Mouse (Mus musculus) right cerebral cortex, adult 18-20 months (tissue): ENCODE data around the gene Mccc2.
"Not testable (repeated sequence)": the region's sequence is repeated elsewhere in the genome, so short reads cannot be mapped to it uniquely, and the experiment has no call there.

Experiments
- DNase-seq: peaks from one replicate; pipeline ENCODE4 v3.0.0; 2022; ENCODE audit warnings: mixed read lengths

Mccc2 gene

GRCm38 (mm10) chr13:100014906-100015895 is at the start of gene Mccc2:
Gene Mccc2 (minus strand): TSS chr13:100015639.
- peak; percentile 91 for DNase-seq

GRCm38 (mm10) chr13:100063936-100064335 is 48.5 kb upstream of the Mccc2 start:
- no peak for DNase-seq

GRCm38 (mm10) chr13:100057738-100058137 is 42.3 kb upstream of the Mccc2 start:
- not testable (repeated sequence) for DNase-seq

- DNase-seq = no peak
Observed at GRCm38 (mm10) chr13:100026013-100026412, 10.6 kb upstream of the Mccc2 start.

GRCm38 (mm10) chr13:100016891-100017290 is 1.5 kb upstream of the Mccc2 start:
- no peak for DNase-seq

GRCm38 (mm10) chr13:100015937-100016336 is 498 bp upstream of the Mccc2 start:
- DNase-seq = no peak

- DNase-seq = no peak
Observed at GRCm38 (mm10) chr13:100005911-100006496, 9.4 kb downstream of the Mccc2 start.

- peak; percentile 81 for DNase-seq
Observed at GRCm38 (mm10) chr13:100001790-100002196, 13.6 kb downstream of the Mccc2 start.

- no peak for DNase-seq
Observed at GRCm38 (mm10) chr13:99999078-99999477, 16.4 kb downstream of the Mccc2 start.

GRCm38 (mm10) chr13:99998099-99998498 is 17.3 kb downstream of the Mccc2 start:
- DNase-seq = no peak

- DNase-seq = no peak
Observed at GRCm38 (mm10) chr13:99989592-99989991, 25.8 kb downstream of the Mccc2 start.

GRCm38 (mm10) chr13:99983320-99983719 is 32.1 kb downstream of the Mccc2 start:
- no peak for DNase-seq

GRCm38 (mm10) chr13:99979406-99979805 is 36.0 kb downstream of the Mccc2 start:
- no peak for DNase-seq

GRCm38 (mm10) chr13:99970089-99970488 is 45.4 kb downstream of the Mccc2 start:
- DNase-seq = no peak

GRCm38 (mm10) chr13:99967013-99967678 is 48.3 kb downstream of the Mccc2 start:
- DNase-seq = peak; percentile 30

- DNase-seq = no peak
Observed at GRCm38 (mm10) chr13:99963814-99964213, 51.6 kb downstream of the Mccc2 start.

GRCm38 (mm10) chr13:99961661-99962060 is 53.8 kb downstream of the Mccc2 start:
- DNase-seq = no peak

- no peak for DNase-seq
Observed at GRCm38 (mm10) chr13:99955591-99955944, 59.9 kb downstream of the Mccc2 start.

- no peak for DNase-seq
Observed at GRCm38 (mm10) chr13:99954902-99955590, 60.4 kb downstream of the Mccc2 start.

GRCm38 (mm10) chr13:99947417-99947816 is 68.0 kb downstream of the Mccc2 start:
- DNase-seq = no peak

- no peak for DNase-seq
Observed at GRCm38 (mm10) chr13:99943525-99943924, 71.9 kb downstream of the Mccc2 start.

GRCm38 (mm10) chr13:99940601-99941000 is 74.8 kb downstream of the Mccc2 start:
- DNase-seq = peak; percentile 55

GRCm38 (mm10) chr13:99939320-99939671 is 76.1 kb downstream of the Mccc2 start:
- DNase-seq = no peak
